Mouse (Mus musculus): ENCODE data around the gene Ddx39b. TPM values are rescaled to one million over a fixed set of nuclear protein-coding genes. Genes with fewer than 3 reads are reported as not detected.

Ddx39b gene
- polyA plus RNA-seq, 1 experiment, result 290 TPM

DNA sequence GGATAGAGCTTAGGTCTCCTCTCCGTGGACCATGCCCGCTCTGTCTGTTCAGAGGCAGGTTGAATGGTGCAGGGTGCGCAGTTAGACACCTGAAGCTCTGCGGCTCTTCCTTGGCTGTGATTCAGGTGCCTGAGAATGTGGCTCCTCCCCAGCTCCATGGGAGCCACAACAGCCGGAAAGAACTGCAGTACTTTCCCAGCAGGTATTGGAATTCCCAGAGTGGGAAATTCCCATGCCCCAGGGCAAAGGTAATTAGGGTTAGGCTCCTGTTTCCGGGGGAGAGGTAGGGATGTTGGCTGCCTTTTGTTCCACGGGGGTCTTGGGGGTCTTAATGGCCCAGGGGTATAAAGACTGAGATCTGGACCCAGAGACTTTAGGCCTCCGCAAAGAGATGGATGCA lies 42.6 kb upstream of the Ddx39b start:
- WGBS, result 46% methylated on average over 8 of the region's 8 CpGs
- peaks cover 16% of the 10 kb centered on the region for H3K4me1 ChIP-seq (ENCODE audit: control insufficient read depth, insufficient read depth, low read length)
- no peak overlapping the region for H3K27ac ChIP-seq (ENCODE audit: insufficient read depth, low read depth, low read length)
- TF ChIP-seq POLR2A (IDR thresholded peaks at IDR 0.05; ENCODE audit: insufficient read depth, low read depth, low read length), result no peak
- TF ChIP-seq CTCF (IDR thresholded peaks at IDR 0.05; ENCODE audit: insufficient read depth, low read depth, low read length), result no peak
- H3K4me3 ChIP-seq (ENCODE audit: insufficient read depth, low read depth, low read length), result no peak overlapping the region

DNA sequence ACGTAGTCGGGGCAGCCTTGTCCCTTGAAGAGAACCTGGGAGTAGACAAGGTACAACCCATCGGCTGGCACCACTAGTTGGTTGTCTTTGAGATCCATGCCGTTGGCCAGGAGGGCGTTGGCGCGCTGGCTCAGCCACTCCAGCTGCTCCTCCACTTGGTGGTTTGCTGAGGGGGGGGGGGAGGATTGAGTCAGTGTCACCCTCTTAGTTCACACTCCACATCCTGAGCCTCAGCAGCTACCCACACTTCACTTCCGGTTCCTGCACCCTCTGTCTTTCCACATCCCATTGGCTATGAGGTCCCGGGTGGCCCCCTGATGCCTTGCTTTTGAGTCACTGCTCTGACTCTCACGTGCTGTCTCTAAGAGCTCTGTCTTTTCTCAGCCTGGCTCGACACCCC lies 41.1 kb upstream of the Ddx39b start:
- WGBS, result 86% methylated on average over 11 of the region's 11 CpGs
- Histone ChIP-seq H3K4me1 (ENCODE audit: control insufficient read depth, insufficient read depth, low read length) (peaks cover 16% of the 10 kb centered on the region), H3K27ac (ENCODE audit: insufficient read depth, low read depth, low read length) (no peak overlapping the region), H3K4me3 (ENCODE audit: insufficient read depth, low read depth, low read length) (no peak overlapping the region)
- TF ChIP-seq CTCF (IDR thresholded peaks at IDR 0.05; ENCODE audit: insufficient read depth, low read depth, low read length) (no peak), POLR2A (IDR thresholded peaks at IDR 0.05; ENCODE audit: insufficient read depth, low read depth, low read length) (no peak)

DNA sequence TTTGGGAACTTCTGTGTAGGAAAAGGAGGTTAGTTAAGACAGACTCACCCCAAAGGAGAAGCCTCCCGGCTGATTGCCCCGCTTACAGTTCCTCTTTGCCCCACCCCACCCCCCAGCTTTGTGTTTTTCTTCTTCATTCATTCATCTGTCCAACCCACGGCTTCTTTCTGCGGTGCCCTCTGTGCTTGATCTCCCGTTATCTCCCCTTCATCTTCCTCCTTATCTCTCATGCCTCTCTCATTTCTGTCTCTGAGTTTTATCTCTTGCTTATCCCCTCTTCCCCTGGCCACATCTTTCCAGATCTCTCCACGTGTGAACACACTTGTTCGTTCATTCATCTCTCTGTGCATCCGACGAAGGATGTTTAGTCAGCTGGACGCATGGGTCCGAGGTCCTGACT lies 40.4 kb upstream of the Ddx39b start:
- no peak overlapping the region for H3K27ac ChIP-seq (ENCODE audit: insufficient read depth, low read depth, low read length)

DNA sequence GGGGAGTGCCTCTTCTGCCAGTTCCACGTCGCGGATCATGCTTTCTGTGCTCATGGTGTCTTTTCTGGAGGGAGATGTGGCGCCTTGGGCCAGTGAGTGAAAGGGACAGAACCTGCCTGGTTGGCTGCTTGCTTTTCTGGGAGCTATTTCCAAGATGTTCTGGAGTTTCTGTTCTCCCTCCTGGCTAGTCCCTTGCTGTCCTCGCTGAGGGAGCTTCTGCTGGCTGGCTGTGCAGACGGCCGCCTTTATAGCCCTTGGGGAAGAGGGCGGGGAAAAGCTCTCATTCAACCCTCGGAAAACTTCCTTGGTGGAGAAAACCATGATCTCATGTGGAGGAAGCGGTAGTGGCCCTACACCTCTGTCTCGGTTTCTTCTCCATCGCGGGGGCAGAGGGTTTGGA lies 39.8 kb upstream of the Ddx39b start, which contains the start of gene Tnf:
TSS of gene Tnf (minus strand) at position 221 of the 400 bp plus-strand sequence.
- no peak within 1 kb of the TSS for H3K27ac ChIP-seq (ENCODE audit: insufficient read depth, low read depth, low read length)
- no peak for TF ChIP-seq POLR2A (IDR thresholded peaks at IDR 0.05; ENCODE audit: insufficient read depth, low read depth, low read length)
- TF ChIP-seq CTCF (IDR thresholded peaks at IDR 0.05; ENCODE audit: insufficient read depth, low read depth, low read length), result no peak
- H3K4me1 ChIP-seq (ENCODE audit: control insufficient read depth, insufficient read depth, low read length), result 0 out of 2 replicates have a peak, but pooled peaks cover 7% of the 10 kb centered on the region
- H3K4me3 ChIP-seq (ENCODE audit: insufficient read depth, low read depth, low read length), result no peak within 1 kb of the TSS
- WGBS, result 40% methylated on average over 13 of the region's 13 CpGs

More for the DNA sequence above, 40.4 kb upstream of the Ddx39b start:
- no peak overlapping the region for H3K4me3 ChIP-seq (ENCODE audit: insufficient read depth, low read depth, low read length)
- no peak for TF ChIP-seq CTCF (IDR thresholded peaks at IDR 0.05; ENCODE audit: insufficient read depth, low read depth, low read length)
- TF ChIP-seq POLR2A (IDR thresholded peaks at IDR 0.05; ENCODE audit: insufficient read depth, low read depth, low read length), result no peak
- H3K4me1 ChIP-seq (ENCODE audit: control insufficient read depth, insufficient read depth, low read length), result peaks cover 9% of the 10 kb centered on the region; the same call in 1 of the 2 replicates
- WGBS, result 81% methylated on average over 11 of the region's 11 CpGs

DNA sequence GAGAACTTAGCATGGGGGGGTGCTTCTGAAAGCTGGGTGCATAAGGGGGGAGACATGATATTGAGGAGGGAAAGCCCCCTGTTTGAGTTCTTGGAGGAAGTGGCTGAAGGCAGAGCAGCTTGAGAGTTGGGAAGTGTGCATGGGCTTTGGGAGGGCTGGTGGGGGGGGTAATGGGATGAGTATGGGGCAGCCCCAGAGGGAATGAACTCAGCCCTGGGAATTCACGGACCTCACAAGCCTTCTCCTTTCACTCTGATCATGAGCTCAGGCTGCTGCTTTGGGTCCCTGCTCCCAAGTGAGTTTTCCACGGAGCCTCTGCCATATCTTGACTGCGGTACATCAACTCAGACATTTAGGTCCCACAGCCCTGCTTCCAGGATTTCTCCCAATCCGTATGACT lies 39.1 kb upstream of the Ddx39b start:
- 72% methylated on average over 4 of the region's 4 CpGs for whole genome bisulfite sequencing
- Histone ChIP-seq H3K4me3 (ENCODE audit: insufficient read depth, low read depth, low read length) (no peak overlapping the region), H3K4me1 (ENCODE audit: control insufficient read depth, insufficient read depth, low read length) (0 out of 2 replicates have a peak, but pooled peaks cover 7% of the 10 kb centered on the region), H3K27ac (ENCODE audit: insufficient read depth, low read depth, low read length) (no peak overlapping the region)
- TF ChIP-seq POLR2A (IDR thresholded peaks at IDR 0.05; ENCODE audit: insufficient read depth, low read depth, low read length) (no peak), CTCF (IDR thresholded peaks at IDR 0.05; ENCODE audit: insufficient read depth, low read depth, low read length) (no peak)

DNA sequence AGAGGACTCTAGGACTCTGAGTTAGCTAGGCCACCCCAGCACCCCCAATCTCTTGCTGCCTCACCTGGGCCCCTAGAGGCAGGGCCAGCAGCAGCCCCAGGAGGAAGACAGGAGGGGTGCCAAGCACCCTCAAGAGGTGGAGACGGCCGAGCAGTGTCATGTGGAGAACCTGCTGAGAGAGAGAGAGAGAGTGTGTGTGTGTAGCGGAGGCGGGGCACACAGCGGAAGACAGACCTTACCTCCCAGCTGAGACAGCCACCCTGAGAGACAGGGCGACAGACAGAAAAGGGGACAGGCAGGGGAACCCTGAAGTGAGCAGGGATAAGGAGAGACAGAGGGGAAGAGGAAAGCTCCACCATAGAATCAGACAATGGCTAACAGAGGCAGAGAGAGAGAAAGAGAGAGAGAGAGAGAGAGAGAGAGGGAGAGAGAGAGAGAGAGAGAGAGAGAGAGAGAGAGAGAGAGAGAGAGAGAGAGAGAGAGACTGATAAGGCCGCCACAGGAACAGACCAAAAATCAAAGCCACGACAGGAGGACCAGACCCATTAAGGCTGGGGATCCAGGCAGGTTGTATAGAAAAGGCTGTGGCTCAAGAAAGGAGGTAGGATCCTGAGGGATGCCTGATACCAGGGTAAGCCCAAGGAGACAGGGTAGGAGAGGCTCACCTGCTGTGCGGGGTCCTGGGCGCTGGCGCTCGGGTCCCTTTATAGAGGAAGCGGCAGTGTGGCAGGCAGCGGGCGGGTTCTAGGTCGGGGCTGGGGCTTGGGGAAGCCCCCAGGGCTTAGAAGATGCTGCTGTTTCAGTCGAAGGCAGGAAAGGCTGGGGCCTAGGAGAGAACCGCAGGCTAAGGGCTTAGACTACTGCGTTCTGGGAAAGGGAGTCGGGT lies 36.8 kb upstream of the Ddx39b start, which contains the start of gene Lta:
TSS of gene Lta (minus strand) at position 858 of the 886 bp plus-strand sequence.
- 0 out of 2 replicates have a peak, but pooled peaks cover 7% of the 10 kb centered on the region for H3K4me1 ChIP-seq (ENCODE audit: control insufficient read depth, insufficient read depth, low read length)
- no peak within 1 kb of the TSS for H3K27ac ChIP-seq (ENCODE audit: insufficient read depth, low read depth, low read length)
- TF ChIP-seq POLR2A (IDR thresholded peaks at IDR 0.05; ENCODE audit: insufficient read depth, low read depth, low read length), result no peak
- no peak for TF ChIP-seq CTCF (IDR thresholded peaks at IDR 0.05; ENCODE audit: insufficient read depth, low read depth, low read length)
- no peak within 1 kb of the TSS for H3K4me3 ChIP-seq (ENCODE audit: insufficient read depth, low read depth, low read length)
- 52% methylated on average over 20 of the region's 20 CpGs for WGBS

DNA sequence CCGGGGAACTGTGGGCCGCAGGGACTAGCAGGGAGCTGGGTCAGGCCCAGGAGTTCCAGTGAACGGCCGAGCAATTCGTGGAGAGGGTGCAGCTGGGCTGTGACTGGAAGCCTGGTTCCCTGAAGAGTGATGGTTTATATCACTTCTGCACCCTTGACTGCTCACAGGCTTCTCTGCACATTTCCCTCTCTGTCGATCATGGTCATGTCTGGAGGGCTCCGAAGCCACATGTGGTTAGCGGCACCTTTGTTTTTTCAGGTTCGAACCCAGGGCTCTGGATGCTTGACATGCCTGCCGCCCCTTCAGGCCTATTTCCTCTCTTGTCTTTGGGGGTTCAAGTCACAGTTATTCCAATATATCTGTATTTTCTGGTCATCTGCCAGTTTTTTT lies 36.2 kb upstream of the Ddx39b start:
- H3K4me3 ChIP-seq (ENCODE audit: insufficient read depth, low read depth, low read length), result no peak overlapping the region
- TF ChIP-seq POLR2A (IDR thresholded peaks at IDR 0.05; ENCODE audit: insufficient read depth, low read depth, low read length) (no peak), CTCF (IDR thresholded peaks at IDR 0.05; ENCODE audit: insufficient read depth, low read depth, low read length) (no peak)
- no peak overlapping the region for H3K27ac ChIP-seq (ENCODE audit: insufficient read depth, low read depth, low read length)
- 0 out of 2 replicates have a peak, but pooled peaks cover 7% of the 10 kb centered on the region for H3K4me1 ChIP-seq (ENCODE audit: control insufficient read depth, insufficient read depth, low read length)
- 78% methylated on average over 10 of the region's 10 CpGs for WGBS

DNA sequence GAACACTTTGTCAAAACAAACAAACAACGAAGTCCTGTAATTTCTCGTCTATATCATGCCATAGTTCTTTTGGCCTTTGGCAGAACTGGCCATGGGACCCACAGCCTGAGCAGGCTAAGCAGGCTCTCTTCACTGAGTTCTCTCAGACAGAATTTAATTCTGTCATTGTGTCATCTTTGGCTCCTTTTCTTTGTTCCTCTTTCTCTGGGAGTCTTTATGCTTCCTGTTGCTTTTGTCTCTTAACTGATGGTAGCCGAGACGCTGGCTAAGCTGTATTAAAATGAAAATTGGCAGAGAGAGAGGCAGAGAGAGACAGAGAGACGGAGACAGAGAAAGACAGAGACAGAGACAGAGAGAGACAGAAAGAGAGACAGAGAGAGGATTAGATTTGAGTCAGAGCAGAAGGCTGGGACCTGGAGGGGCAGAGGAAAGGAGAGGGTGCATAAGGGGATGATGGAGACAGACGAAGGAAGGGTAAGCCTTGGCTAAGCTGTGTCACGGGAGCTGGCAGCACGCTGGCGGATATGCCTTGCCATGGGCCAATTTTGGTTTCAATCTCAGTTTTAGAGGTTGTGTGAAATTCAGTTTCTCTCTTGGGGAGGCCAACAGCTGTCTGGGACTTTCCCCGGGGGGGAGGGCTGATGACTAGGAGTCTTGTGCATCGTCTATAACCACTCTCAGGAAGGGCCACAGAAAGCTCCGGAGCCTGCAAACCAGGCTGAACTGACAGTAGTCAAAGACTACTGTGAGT lies 31.6 kb upstream of the Ddx39b start:
- H3K4me3 ChIP-seq (ENCODE audit: insufficient read depth, low read depth, low read length), result no peak overlapping the region
- H3K4me1 ChIP-seq (ENCODE audit: control insufficient read depth, insufficient read depth, low read length), result no peaks in the 10 kb centered on the region
- TF ChIP-seq POLR2A (IDR thresholded peaks at IDR 0.05; ENCODE audit: insufficient read depth, low read depth, low read length) (no peak), CTCF (IDR thresholded peaks at IDR 0.05; ENCODE audit: insufficient read depth, low read depth, low read length) (no peak)
- 69% methylated on average over 12 of the region's 12 CpGs for WGBS
- no peak overlapping the region for H3K27ac ChIP-seq (ENCODE audit: insufficient read depth, low read depth, low read length)

DNA sequence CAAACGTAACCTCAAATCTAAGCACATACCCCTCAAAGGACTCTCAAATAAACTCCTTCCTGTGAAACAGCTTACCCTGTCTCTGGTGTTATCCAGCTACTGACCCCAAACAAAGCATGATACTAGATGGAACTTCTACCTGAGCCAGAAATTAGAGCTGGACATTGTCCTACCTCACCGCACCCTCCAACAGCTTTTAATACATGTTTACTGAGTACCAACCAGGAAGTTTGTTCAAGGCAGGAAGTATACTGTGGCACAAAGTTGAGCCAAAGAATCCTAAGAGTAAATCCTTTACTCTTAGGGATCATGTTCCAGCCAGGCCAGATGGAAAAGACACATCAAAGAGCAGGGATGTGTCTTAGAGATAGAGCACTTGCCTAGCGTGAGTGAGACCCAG lies 31.0 kb upstream of the Ddx39b start:
- Histone ChIP-seq H3K4me1 (ENCODE audit: control insufficient read depth, insufficient read depth, low read length) (no peaks in the 10 kb centered on the region), H3K27ac (ENCODE audit: insufficient read depth, low read depth, low read length) (no peak overlapping the region), H3K4me3 (ENCODE audit: insufficient read depth, low read depth, low read length) (no peak overlapping the region)
- 87% methylated on average over 3 of the region's 3 CpGs for WGBS
- TF ChIP-seq CTCF (IDR thresholded peaks at IDR 0.05; ENCODE audit: insufficient read depth, low read depth, low read length) (no peak), POLR2A (IDR thresholded peaks at IDR 0.05; ENCODE audit: insufficient read depth, low read depth, low read length) (no peak)
